Mouse (Mus musculus): Measurements from ENCODE around the gene Fbrsl1. TPM values are rescaled to one million over a fixed set of nuclear protein-coding genes. Genes with fewer than 3 reads are reported as not detected.

Fbrsl1 gene
- total and polyA plus RNA-seq, 2 experiments from 2014 or later: 20.3 to 32.8 TPM

DNA sequence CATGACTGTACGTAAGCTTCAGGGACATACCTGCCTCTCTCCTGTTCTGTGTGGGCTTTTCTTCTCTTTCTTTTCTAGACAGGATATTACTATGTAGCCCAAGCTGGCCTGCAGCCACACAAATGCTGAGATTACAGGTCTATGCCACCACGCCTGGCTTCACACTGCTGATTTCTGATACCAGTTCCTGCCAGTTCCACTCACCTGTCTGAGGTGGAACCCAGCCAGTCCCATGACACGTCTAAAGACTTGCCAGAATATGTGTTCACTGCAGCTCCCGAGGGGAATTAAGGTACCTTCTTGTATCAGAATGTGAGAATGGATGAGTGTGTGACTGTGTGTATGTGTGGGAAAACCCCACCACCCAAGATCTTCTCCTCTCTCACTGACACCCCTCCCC is 57.7 kb downstream of the Fbrsl1 start:
- H3K9me3 ChIP-seq (ENCODE audit: low read length): no peaks in the 10 kb centered on the region
- no peak for ATAC-seq (ENCODE audit: low FRiP score)
- no peak overlapping the region for H3K9ac ChIP-seq (replicated peaks; ENCODE audit: low read length, poor library complexity, severe bottlenecking)

DNA sequence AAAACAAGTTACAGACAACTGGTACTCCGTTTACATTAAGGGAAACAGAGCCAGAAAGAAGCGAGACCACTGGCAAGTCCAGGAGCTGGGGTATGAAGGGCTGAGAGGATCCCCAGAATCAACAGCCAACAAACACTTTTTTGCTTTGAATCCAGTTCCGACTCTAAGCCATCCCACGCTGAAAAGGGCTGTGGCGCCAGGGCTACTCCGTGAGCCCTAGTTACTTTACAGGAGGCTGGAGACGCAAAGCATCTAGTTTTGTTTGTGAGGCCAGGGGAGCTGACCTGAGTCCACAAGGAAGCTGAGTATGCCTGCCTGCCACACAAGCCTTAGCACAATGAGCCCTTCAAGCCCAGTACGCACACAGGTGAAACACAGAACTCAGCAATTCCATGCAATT is 61.0 kb downstream of the Fbrsl1 start:
- Histone ChIP-seq H3K4me3 (ENCODE audit: low read depth, low read length) (peak overlapping the region; percentile 57), H3K36me3 (ENCODE audit: insufficient read depth, low read length) (no peaks in the 10 kb centered on the region), H3K9me3 (ENCODE audit: low read length) (no peaks in the 10 kb centered on the region), H3K4me2 (ENCODE audit: low read depth, low read length, poor library complexity, severe bottlenecking) (peak overlapping the region; percentile 59), H3K27ac (ENCODE audit: low read depth, low read length) (no peak overlapping the region), H3K9ac (replicated peaks; ENCODE audit: low read length, poor library complexity, severe bottlenecking) (no peak overlapping the region), H3K4me1 (ENCODE audit: insufficient read depth, low read length) (peaks cover 7% of the 10 kb centered on the region; the same call in 1 of the 2 replicates), H3K27me3 (ENCODE audit: insufficient read depth, low read length) (no peaks in the 10 kb centered on the region)
- TF ChIP-seq CTCF (IDR thresholded peaks at IDR 0.05): no peak
- DNase-seq (ENCODE audit: low spot score): no peak
- WGBS: 18% methylated on average over 8 of the region's 8 CpGs
- no peak; the same call in 1 of the 2 replicates for ATAC-seq (ENCODE audit: low FRiP score)

More for the DNA sequence above, 57.7 kb downstream of the Fbrsl1 start:
- no peaks in the 10 kb centered on the region for H3K4me1 ChIP-seq (ENCODE audit: insufficient read depth, low read length)
- no peak overlapping the region for H3K4me2 ChIP-seq (ENCODE audit: low read depth, low read length, poor library complexity, severe bottlenecking)
- no peak overlapping the region for H3K27ac ChIP-seq (ENCODE audit: low read depth, low read length)
- no peak for TF ChIP-seq CTCF (IDR thresholded peaks at IDR 0.05)
- WGBS: 88% methylated on average over 4 of the region's 4 CpGs
- H3K4me3 ChIP-seq (ENCODE audit: low read depth, low read length): no peak overlapping the region
- DNase-seq (ENCODE audit: low spot score): no peak
- H3K36me3 ChIP-seq (ENCODE audit: insufficient read depth, low read length): no peaks in the 10 kb centered on the region
- no peaks in the 10 kb centered on the region for H3K27me3 ChIP-seq (ENCODE audit: insufficient read depth, low read length)

DNA sequence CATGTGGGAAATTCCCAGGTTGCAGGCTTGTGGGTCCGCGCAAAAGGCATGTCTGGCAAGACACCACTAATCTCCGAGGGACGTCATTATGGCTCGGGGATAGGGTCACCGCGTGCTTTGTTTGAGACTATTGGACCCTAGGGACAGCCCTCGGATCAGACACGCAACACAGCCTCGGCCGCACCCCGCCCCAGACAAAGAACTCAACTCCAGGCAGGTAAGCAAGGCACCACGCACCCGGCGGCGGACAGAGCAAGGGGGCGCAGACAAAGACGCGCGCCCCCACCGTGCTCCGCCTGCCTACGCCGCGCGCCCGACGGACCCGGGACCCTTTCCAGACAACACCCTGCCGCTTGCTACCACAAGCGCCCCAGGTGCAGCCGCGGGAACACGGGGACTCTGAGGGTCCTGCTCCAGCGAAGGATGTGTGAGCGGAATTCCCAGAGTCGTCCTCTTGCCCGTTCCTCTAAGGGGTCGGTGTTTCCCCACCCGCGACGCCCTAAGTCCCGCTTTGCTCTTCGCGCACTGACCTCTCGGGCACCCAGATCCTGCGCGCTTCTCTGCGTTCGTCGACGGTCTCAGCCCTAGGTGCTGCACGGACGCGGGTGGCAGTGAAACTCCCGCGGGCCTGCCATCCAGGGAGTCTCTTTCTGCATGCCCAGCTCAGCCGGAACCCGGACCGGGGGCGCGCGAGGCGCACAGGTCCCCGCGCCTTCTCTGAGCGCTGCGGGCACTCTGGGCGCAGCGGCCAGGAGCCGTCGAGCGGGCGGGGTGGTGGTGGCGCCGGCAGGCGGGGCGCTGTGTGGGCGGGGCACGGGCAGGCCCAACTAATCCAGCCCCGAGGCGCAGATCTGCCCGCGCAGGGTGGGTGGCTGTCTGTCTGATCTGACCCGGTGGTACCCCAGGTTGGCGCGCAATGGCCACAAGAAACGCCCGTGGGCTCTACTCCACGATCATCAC is 61.7 kb downstream of the Fbrsl1 start:
- peak overlapping the region; percentile 38; the same call in 1 of the 2 replicates for H3K27ac ChIP-seq (ENCODE audit: low read depth, low read length)
- H3K9me3 ChIP-seq (ENCODE audit: low read length): no peaks in the 10 kb centered on the region
- peak overlapping the region; percentile 57 for H3K4me3 ChIP-seq (ENCODE audit: low read depth, low read length)
- peak overlapping the region; percentile 59 for H3K4me2 ChIP-seq (ENCODE audit: low read depth, low read length, poor library complexity, severe bottlenecking)
- H3K36me3 ChIP-seq (ENCODE audit: insufficient read depth, low read length): peaks cover 3% of the 10 kb centered on the region; the same call in 1 of the 2 replicates
- DNase-seq (ENCODE audit: low spot score) (peak; percentile 57), ATAC-seq (ENCODE audit: low FRiP score) (peak; percentile 83)
- H3K4me1 ChIP-seq (ENCODE audit: insufficient read depth, low read length): peaks cover 7% of the 10 kb centered on the region; the same call in 1 of the 2 replicates
- WGBS: 2% methylated on average over 87 of the region's 90 CpGs
- no peaks in the 10 kb centered on the region for H3K27me3 ChIP-seq (ENCODE audit: insufficient read depth, low read length)
- TF ChIP-seq CTCF (IDR thresholded peaks at IDR 0.05): no peak
- peak overlapping the region; percentile 64 for H3K9ac ChIP-seq (replicated peaks; ENCODE audit: low read length, poor library complexity, severe bottlenecking)

DNA sequence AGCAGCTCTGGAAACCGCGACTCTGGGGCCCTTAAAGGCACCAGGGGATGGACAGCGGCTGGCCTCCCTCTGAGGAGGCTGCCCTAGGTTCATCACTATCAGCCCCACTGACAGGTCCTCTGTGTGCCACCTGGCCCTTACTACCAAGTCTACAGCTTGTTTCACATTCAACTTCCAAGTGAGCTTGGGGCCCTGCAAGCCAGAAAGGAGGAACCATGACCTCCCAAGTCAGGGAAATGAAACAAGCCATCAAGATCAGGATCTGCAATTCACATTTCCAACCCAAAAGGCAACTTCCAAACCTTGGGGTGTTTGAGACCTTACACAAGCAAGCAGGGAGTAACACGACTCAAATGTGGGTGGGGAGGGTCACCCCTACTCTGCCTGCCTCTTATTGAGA is 63.0 kb downstream of the Fbrsl1 start:
- TF ChIP-seq CTCF (IDR thresholded peaks at IDR 0.05): no peak
- no peak overlapping the region for H3K9ac ChIP-seq (replicated peaks; ENCODE audit: low read length, poor library complexity, severe bottlenecking)
- no peaks in the 10 kb centered on the region for H3K27me3 ChIP-seq (ENCODE audit: insufficient read depth, low read length)
- no peaks in the 10 kb centered on the region for H3K9me3 ChIP-seq (ENCODE audit: low read length)
- H3K4me1 ChIP-seq (ENCODE audit: insufficient read depth, low read length): peaks cover 7% of the 10 kb centered on the region; the same call in 1 of the 2 replicates
- WGBS: 48% methylated on average over 4 of the region's 4 CpGs
- ATAC-seq (ENCODE audit: low FRiP score) (no peak), DNase-seq (ENCODE audit: low spot score) (no peak)
- peak overlapping the region; percentile 59 for H3K4me2 ChIP-seq (ENCODE audit: low read depth, low read length, poor library complexity, severe bottlenecking)
- H3K36me3 ChIP-seq (ENCODE audit: insufficient read depth, low read length): peaks cover 3% of the 10 kb centered on the region; the same call in 1 of the 2 replicates
- H3K4me3 ChIP-seq (ENCODE audit: low read depth, low read length): peak overlapping the region; percentile 57
- H3K27ac ChIP-seq (ENCODE audit: low read depth, low read length): no peak overlapping the region

DNA sequence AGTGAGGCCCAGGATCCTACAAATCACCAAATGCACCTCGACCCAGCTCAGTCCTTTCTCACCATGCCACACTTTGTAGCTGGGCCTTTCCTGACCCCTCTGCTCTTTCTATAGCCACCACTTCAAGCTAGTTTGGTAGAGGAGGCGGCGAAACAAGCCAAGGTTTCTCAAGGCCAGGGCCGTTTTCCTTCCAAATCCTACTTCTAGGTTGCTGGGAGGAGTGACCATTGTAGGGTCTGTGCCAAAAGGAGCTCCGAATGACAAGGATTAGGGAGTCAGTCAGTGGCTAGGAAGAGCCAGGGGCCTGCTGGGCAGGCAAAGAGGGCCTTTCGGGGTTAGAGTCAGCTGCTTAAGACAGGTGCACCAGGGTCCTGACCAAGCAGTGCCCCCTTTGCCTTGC is 63.8 kb downstream of the Fbrsl1 start:
- DNase-seq (ENCODE audit: low spot score) (no peak), ATAC-seq (ENCODE audit: low FRiP score) (no peak)
- no peaks in the 10 kb centered on the region for H3K9me3 ChIP-seq (ENCODE audit: low read length)
- H3K4me2 ChIP-seq (ENCODE audit: low read depth, low read length, poor library complexity, severe bottlenecking): no peak overlapping the region
- peaks cover 6% of the 10 kb centered on the region; the same call in 1 of the 2 replicates for H3K36me3 ChIP-seq (ENCODE audit: insufficient read depth, low read length)
- 61% methylated on average over 6 of the region's 6 CpGs for WGBS
- no peak overlapping the region for H3K9ac ChIP-seq (replicated peaks; ENCODE audit: low read length, poor library complexity, severe bottlenecking)
- no peak overlapping the region for H3K4me3 ChIP-seq (ENCODE audit: low read depth, low read length)
- peaks cover 7% of the 10 kb centered on the region; the same call in 1 of the 2 replicates for H3K4me1 ChIP-seq (ENCODE audit: insufficient read depth, low read length)
- no peak overlapping the region for H3K27ac ChIP-seq (ENCODE audit: low read depth, low read length)
- TF ChIP-seq CTCF (IDR thresholded peaks at IDR 0.05): no peak
- no peaks in the 10 kb centered on the region for H3K27me3 ChIP-seq (ENCODE audit: insufficient read depth, low read length)

DNA sequence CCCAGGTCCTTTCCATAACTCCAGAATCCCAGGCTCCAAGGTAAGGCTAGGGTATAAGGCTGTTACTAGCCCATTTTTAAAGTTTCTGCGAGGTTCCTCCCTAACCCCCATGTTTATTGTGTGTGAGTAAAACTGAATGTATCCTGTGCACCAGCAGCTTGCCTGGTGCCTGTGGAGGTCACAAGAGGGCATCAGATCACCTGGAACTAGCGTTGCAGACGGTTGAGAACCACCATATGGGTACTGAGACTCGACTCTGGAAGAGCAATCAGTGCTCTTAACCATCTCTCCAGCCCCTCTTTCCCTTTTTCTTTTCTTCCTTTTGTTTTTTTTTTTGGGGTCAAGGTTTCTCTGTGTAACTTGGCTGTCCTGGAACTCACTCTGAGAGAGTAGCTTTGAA is 68.5 kb downstream of the Fbrsl1 start:
- H3K4me3 ChIP-seq (ENCODE audit: low read depth, low read length): no peak overlapping the region
- peaks cover 45% of the 10 kb centered on the region for H3K36me3 ChIP-seq (ENCODE audit: insufficient read depth, low read length)
- DNase-seq (ENCODE audit: low spot score) (no peak), ATAC-seq (ENCODE audit: low FRiP score) (no peak)
- peaks cover 4% of the 10 kb centered on the region; the same call in 1 of the 2 replicates for H3K4me1 ChIP-seq (ENCODE audit: insufficient read depth, low read length)
- no peak overlapping the region for H3K9ac ChIP-seq (replicated peaks; ENCODE audit: low read length, poor library complexity, severe bottlenecking)
- H3K9me3 ChIP-seq (ENCODE audit: low read length): no peaks in the 10 kb centered on the region
- no peaks in the 10 kb centered on the region for H3K27me3 ChIP-seq (ENCODE audit: insufficient read depth, low read length)
- TF ChIP-seq CTCF (IDR thresholded peaks at IDR 0.05): no peak
- H3K27ac ChIP-seq (ENCODE audit: low read depth, low read length): no peak overlapping the region
- WGBS: 95% methylated on average over 4 of the region's 4 CpGs
- no peak overlapping the region for H3K4me2 ChIP-seq (ENCODE audit: low read depth, low read length, poor library complexity, severe bottlenecking)
